Mouse (Mus musculus) liver, adult 2 months (tissue): ENCODE data around the gene Gm20388.

Source experiments
- CTCF ChIP-seq: fragments of 200-500 bp; IDR thresholded peaks from 2 replicates; pipeline ENCODE4 v1.5.1; 2011; ENCODE audit warnings: low read depth, low read length, control low read depth
- POLR2A ChIP-seq: fragments of 200-500 bp; IDR thresholded peaks from 2 replicates; pipeline ENCODE4 v1.6.1; 2011; ENCODE audit warnings: low read length, control low read depth; ENCODE audit not compliant: insufficient read depth; ENCODE audit errors: extremely low read depth

GRCm38 (mm10) chr8:123051458-123051857 is 3140.8 kb downstream of the Gm20388 start:
- TF ChIP-seq CTCF (no peak), POLR2A (no peak)
